Mouse (Mus musculus): Measurements from ENCODE around the gene Olfr1151. TPM values are rescaled to one million over a fixed set of nuclear protein-coding genes. Genes with fewer than 3 reads are reported as not detected.

The Olfr1151 gene
- total RNA-seq (2021), result not detected
- long read RNA-seq, experiment 1, result 0 reads
- long read RNA-seq, experiment 2, result 0 reads

DNA sequence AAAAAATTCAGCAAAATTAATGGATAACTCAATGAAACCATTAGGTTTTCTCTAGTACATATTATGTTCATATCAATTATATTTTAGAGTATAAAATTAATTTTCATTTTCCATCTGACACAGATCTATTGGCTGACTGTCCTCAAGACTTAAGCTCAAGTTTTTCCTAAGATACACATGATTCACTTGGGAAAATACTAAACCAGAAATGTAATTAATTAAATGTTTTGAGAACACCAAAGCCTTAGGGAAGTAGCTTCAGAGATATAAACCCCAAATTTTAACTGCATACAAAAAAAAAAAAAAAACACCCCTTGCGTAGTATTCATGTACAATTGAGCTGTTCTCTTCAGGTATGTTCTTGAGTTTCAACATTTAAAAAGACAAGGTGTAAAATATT is at the start of gene Olfr1151:
TSS of gene Olfr1151 (plus strand) at position 301 of the 400 bp plus-strand sequence.
- no peak for DNase-seq

GRCm38 (mm10) chr2:87809522-87809921 is 46.1 kb upstream of the Olfr1151 start, which contains the start of gene Olfr1145:
Gene Olfr1145 (plus strand): TSS chr2:87809822.
- no peak for DNase-seq

GRCm38 (mm10) chr2:87830233-87830632 is 25.4 kb upstream of the Olfr1151 start, which contains the start of gene Olfr1148:
Gene Olfr1148 (plus strand): TSS chr2:87830533.
- DNase-seq, result no peak

DNA sequence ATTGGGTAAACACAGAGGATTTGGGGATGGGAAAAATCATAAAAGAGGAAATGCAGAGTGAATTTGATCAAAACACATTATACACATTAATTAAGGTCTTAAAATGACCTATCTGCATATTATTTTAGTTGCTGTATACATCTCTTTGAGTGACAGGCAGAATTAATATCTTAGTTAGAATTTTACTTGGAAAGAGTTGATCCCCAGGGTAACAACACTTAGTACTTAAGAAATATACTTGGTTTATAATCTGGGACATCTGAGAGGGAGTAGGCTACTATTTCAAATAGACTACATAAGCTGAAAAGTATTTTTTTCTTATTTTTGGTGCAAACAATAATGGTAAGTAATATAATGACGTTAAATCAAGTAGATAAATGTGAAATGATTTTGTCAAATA is 12.0 kb upstream of the Olfr1151 start, which contains the start of gene Olfr1150-ps1:
TSS of gene Olfr1150-ps1 (plus strand) at position 301 of the 400 bp plus-strand sequence.
- DNase-seq, result no peak

- DNase-seq, result no peak
These were observed 10.5 kb downstream of the Olfr1151 start, which contains the start of gene Olfr1152 for GRCm38 (mm10) chr2:87866192-87866591. Gene Olfr1152 (plus strand): TSS chr2:87866492.

- no peak for DNase-seq
These were observed 39.0 kb downstream of the Olfr1151 start, which contains the start of gene Olfr1153 for GRCm38 (mm10) chr2:87894662-87895061. Gene Olfr1153 (plus strand): TSS chr2:87894962.

DNA sequence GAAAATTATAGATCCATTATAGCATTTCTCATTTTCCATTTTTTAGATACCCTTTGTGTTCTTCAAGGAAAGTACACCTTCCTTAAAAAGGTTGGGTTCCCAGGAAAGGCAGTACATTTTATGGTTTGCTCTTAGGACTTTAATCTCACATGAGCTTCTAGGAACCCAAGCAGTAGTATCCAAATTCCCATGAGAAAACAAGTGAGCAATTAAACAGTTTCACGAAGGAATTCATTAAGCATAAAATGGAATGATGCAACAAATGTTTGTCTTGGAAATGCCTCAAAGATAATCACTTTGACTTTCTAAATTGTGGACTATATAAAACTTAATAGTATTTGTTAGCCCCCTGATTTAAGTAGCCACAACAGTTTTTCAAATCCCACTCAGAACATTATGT is 49.4 kb downstream of the Olfr1151 start, which contains the start of gene Olfr1154:
TSS of gene Olfr1154 (minus strand) at position 101 of the 400 bp plus-strand sequence.
- no peak for DNase-seq

Other genes with a start within 250 kb of the Olfr1151 start
- gene Olfr1130, start 249.7 kb upstream of the Olfr1151 start, total RNA-seq (2021), result not detected
- gene Olfr1131, start 228.8 kb upstream of the Olfr1151 start, total RNA-seq (2021), result not detected
- gene Olfr1132, start 218.3 kb upstream of the Olfr1151 start, total RNA-seq (2021), result not detected
- gene Olfr1133, start 208.5 kb upstream of the Olfr1151 start, total RNA-seq (2021), result not detected
- not detected for gene Olfr1134, start 197.4 kb upstream of the Olfr1151 start, total RNA-seq (2021)
- not detected for gene Olfr1135, start 182.2 kb upstream of the Olfr1151 start, total RNA-seq (2021)
- gene Olfr1136, start 161.9 kb upstream of the Olfr1151 start, total RNA-seq (2021), result not detected
- not detected for gene Olfr1137, start 142.7 kb upstream of the Olfr1151 start, total RNA-seq (2021)
- not detected for gene Olfr1138, start 115.9 kb upstream of the Olfr1151 start, total RNA-seq (2021)
- gene Olfr1140, start 112.1 kb upstream of the Olfr1151 start, total RNA-seq (2021), result not detected
- gene Olfr1141, start 101.9 kb upstream of the Olfr1151 start, total RNA-seq (2021), result not detected
- gene Olfr152, start 76.4 kb upstream of the Olfr1151 start, total RNA-seq (2021), result not detected
- gene Olfr1143, start 55.3 kb upstream of the Olfr1151 start, total RNA-seq (2021), result not detected
- not detected for gene Olfr1145, start 46.0 kb upstream of the Olfr1151 start, total RNA-seq (2021)
- gene Olfr1148, start 25.3 kb upstream of the Olfr1151 start, total RNA-seq (2021), result not detected
- gene Olfr1150-ps1, start 11.9 kb upstream of the Olfr1151 start, total RNA-seq (2021), result not detected
- not detected for gene Olfr1152, start 10.6 kb downstream of the Olfr1151 start, total RNA-seq (2021)
- not detected for gene Olfr1153, start 39.1 kb downstream of the Olfr1151 start, total RNA-seq (2021)
- not detected for gene Olfr1154, start 49.3 kb downstream of the Olfr1151 start, total RNA-seq (2021)
- gene Olfr1155, start 89.3 kb downstream of the Olfr1151 start, total RNA-seq (2021), result not detected
- not detected for gene Olfr1156, start 97.2 kb downstream of the Olfr1151 start, total RNA-seq (2021)
- not detected for gene Olfr1157, start 112.4 kb downstream of the Olfr1151 start, total RNA-seq (2021)
- not detected for gene Olfr74, start 118.8 kb downstream of the Olfr1151 start, total RNA-seq (2021)
- not detected for gene Olfr1158, start 134.3 kb downstream of the Olfr1151 start, total RNA-seq (2021)
- gene Olfr1160, start 152.4 kb downstream of the Olfr1151 start, total RNA-seq (2021), result not detected
- gene Olfr1161, start 166.9 kb downstream of the Olfr1151 start, total RNA-seq (2021), result not detected
- not detected for gene Olfr73, start 181.8 kb downstream of the Olfr1151 start, total RNA-seq (2021)
- gene Olfr1162, start 195.3 kb downstream of the Olfr1151 start, total RNA-seq (2021), result not detected
- not detected for gene Olfr1163, start 216.0 kb downstream of the Olfr1151 start, total RNA-seq (2021)
- not detected for gene Olfr1164, start 238.1 kb downstream of the Olfr1151 start, total RNA-seq (2021)